Mouse (Mus musculus) Patski (cell line): ENCODE measurements at regions not wholly inside any gene's neighbourhood (a gene's known extent, or its start where the extent isn't known, plus 50 kb on each side); places are given as distances from the start of the nearest gene placed in this dataset.
"Not testable (repeated sequence)": the region's sequence is repeated elsewhere in the genome, so short reads cannot be mapped to it uniquely, and the experiment has no call there.

Experiments
- ATAC-seq: fragments of 100-300 bp; one replicate; pipeline ENCODE4 v1.8.0; 2021
- CTCF ChIA-PET: fragments of 350-600 bp; sonication (Branson Sonifier 250); formaldehyde crosslinking; loops from one replicate; lab custom pipeline; 2022; ENCODE audit warnings: inconsistent platforms; lab: Charles Lee
- POLR2A ChIA-PET: fragments of 350-600 bp; sonication (Branson Sonifier 250); formaldehyde crosslinking; loops from one replicate; lab custom pipeline; 2022; ENCODE audit warnings: antibody characterized with exemption, inconsistent platforms; lab: Charles Lee
- DNase-seq: peaks from one replicate; pipeline ENCODE4 v3.0.0-alpha.2; 2011; ENCODE audit warnings: low read depth, low spot score
- H3K27me3 ChIP-seq: fragments of 371-371 bp; one replicate; pipeline ENCODE4 v1.5.1; 2021
- CTCF ChIP-seq: fragments of 100-300 bp; IDR thresholded peaks from one replicate; pipeline ENCODE4 v1.5.1; 2021
- in situ Hi-C: fragments of 300-500 bp; cut with MboI; formaldehyde crosslinking; loops from 3 replicates; pipeline ENCODE4 v1.11.1; 2018; ENCODE audit warnings: low pct_unique_long_range_greater_than_20kb, mixed read lengths

GRCm38 (mm10) chrX:166809165-166809564 lies 223.6 kb upstream of the Egfl6 start:
- CTCF ChIA-PET: interaction anchor here (1.1 kb wide), 1 partner anchor 14 kb away, joined by 4 read pairs; no protein-coding TSS in a partner anchor
- POLR2A ChIA-PET: no interaction called here
- no peaks in the 10 kb centered on the region for H3K27me3 ChIP-seq
- DNase-seq: no peak
- ATAC-seq: no peak
- TF ChIP-seq CTCF: no peak
- in situ Hi-C loops: no loop called here

GRCm38 (mm10) chrX:166808207-166808606 lies 222.7 kb upstream of the Egfl6 start:
- no peak for ATAC-seq
- H3K27me3 ChIP-seq: no peaks in the 10 kb centered on the region
- CTCF ChIA-PET: no interaction called here
- no peak for TF ChIP-seq CTCF
- POLR2A ChIA-PET: interaction anchor here (0.6 kb wide), 1 partner anchor 400 kb away, joined by 3 read pairs; no protein-coding TSS in a partner anchor
- in situ Hi-C loops: no loop called here
- no peak for DNase-seq

- TF ChIP-seq CTCF: no peak
- CTCF ChIA-PET: interaction anchor here (0.8 kb wide), 1 partner anchor 24 kb away, joined by 3 read pairs; no protein-coding TSS in a partner anchor
- ATAC-seq: no peak
- no peak for DNase-seq
- in situ Hi-C loops: no loop called here
- POLR2A ChIA-PET: no interaction called here
- H3K27me3 ChIP-seq: no peaks in the 10 kb centered on the region
Observed at GRCm38 (mm10) chrX:166805957-166806356, 220.4 kb upstream of the Egfl6 start.

GRCm38 (mm10) chrX:166805480-166805879 lies 220.0 kb upstream of the Egfl6 start:
- ChIA-PET POLR2A (no interaction called here), CTCF (interaction anchor here (0.8 kb wide), 1 partner anchor 24 kb away, joined by 3 read pairs; no protein-coding TSS in a partner anchor)
- no peak for ATAC-seq
- in situ Hi-C loops: no loop called here
- no peak for TF ChIP-seq CTCF
- DNase-seq: no peak
- H3K27me3 ChIP-seq: no peaks in the 10 kb centered on the region

GRCm38 (mm10) chrX:166803246-166803645 lies 217.7 kb upstream of the Egfl6 start:
- no peak for ATAC-seq
- H3K27me3 ChIP-seq: no peaks in the 10 kb centered on the region
- in situ Hi-C loops: no loop called here
- CTCF ChIA-PET: no interaction called here
- TF ChIP-seq CTCF: no peak
- POLR2A ChIA-PET: no interaction called here
- DNase-seq: no peak

- ATAC-seq (no peak), DNase-seq (no peak)
- in situ Hi-C loops: no loop called here
- no peaks in the 10 kb centered on the region for H3K27me3 ChIP-seq
- TF ChIP-seq CTCF: no peak
- CTCF ChIA-PET: no interaction called here
- POLR2A ChIA-PET: no interaction called here
Observed at GRCm38 (mm10) chrX:166801017-166801416, 215.5 kb upstream of the Egfl6 start.

GRCm38 (mm10) chrX:166795651-166796050 lies 210.1 kb upstream of the Egfl6 start:
- ATAC-seq (no peak), DNase-seq (no peak)
- TF ChIP-seq CTCF: no peak
- in situ Hi-C loops: no loop called here
- H3K27me3 ChIP-seq: peaks cover 3% of the 10 kb centered on the region
- POLR2A ChIA-PET: no interaction called here
- CTCF ChIA-PET: interaction anchor here (1.0 kb wide), 1 partner anchor 13 kb away, joined by 4 read pairs; no protein-coding TSS in a partner anchor

GRCm38 (mm10) chrX:166789031-166789430 lies 203.5 kb upstream of the Egfl6 start:
- ATAC-seq (no peak), DNase-seq (no peak)
- ChIA-PET POLR2A (interaction anchor here (0.6 kb wide), 1 partner anchor 532 kb away, joined by 3 read pairs; no protein-coding TSS in a partner anchor), CTCF (no interaction called here)
- in situ Hi-C loops: no loop called here
- TF ChIP-seq CTCF: no peak
- H3K27me3 ChIP-seq: peaks cover 8% of the 10 kb centered on the region

GRCm38 (mm10) chrX:166787137-166787536 lies 201.6 kb upstream of the Egfl6 start:
- ATAC-seq, in situ Hi-C loops, CTCF ChIA-PET, POLR2A ChIA-PET, DNase-seq, H3K27me3 ChIP-seq: not testable (repeated sequence)

GRCm38 (mm10) chrX:166785615-166786014 lies 200.1 kb upstream of the Egfl6 start:
- in situ Hi-C loops: no loop called here
- ChIA-PET POLR2A (interaction anchor here (0.6 kb wide), 1 partner anchor 334 kb away, joined by 3 read pairs; no protein-coding TSS in a partner anchor), CTCF (no interaction called here)
- DNase-seq (no peak), ATAC-seq (no peak)
- H3K27me3 ChIP-seq: peaks cover 8% of the 10 kb centered on the region
- TF ChIP-seq CTCF: no peak

GRCm38 (mm10) chrX:166783377-166783776 lies 197.9 kb upstream of the Egfl6 start:
- ATAC-seq: no peak
- H3K27me3 ChIP-seq: peaks cover 3% of the 10 kb centered on the region

More at GRCm38 (mm10) chrX:166783377-166783776, 197.9 kb upstream of the Egfl6 start:
- DNase-seq: no peak
- no peak for TF ChIP-seq CTCF
- POLR2A ChIA-PET: no interaction called here
- in situ Hi-C loops: no loop called here
- CTCF ChIA-PET: no interaction called here
